Mouse (Mus musculus) megakaryocyte, embryonic 14.5 days (primary cell): ENCODE results near the gene Sowahd.

Experiments
- FLI1 ChIP-seq: IDR thresholded peaks from 2 replicates; pipeline ENCODE4 v1.6.1; 2012; ENCODE audit warnings: low read length, inconsistent platforms, mixed read lengths
- GATA1 ChIP-seq: IDR thresholded peaks from 3 replicates; pipeline ENCODE4 v1.6.1; 2012; ENCODE audit warnings: mixed read lengths, low read length, inconsistent platforms, borderline replicate concordance

DNA sequence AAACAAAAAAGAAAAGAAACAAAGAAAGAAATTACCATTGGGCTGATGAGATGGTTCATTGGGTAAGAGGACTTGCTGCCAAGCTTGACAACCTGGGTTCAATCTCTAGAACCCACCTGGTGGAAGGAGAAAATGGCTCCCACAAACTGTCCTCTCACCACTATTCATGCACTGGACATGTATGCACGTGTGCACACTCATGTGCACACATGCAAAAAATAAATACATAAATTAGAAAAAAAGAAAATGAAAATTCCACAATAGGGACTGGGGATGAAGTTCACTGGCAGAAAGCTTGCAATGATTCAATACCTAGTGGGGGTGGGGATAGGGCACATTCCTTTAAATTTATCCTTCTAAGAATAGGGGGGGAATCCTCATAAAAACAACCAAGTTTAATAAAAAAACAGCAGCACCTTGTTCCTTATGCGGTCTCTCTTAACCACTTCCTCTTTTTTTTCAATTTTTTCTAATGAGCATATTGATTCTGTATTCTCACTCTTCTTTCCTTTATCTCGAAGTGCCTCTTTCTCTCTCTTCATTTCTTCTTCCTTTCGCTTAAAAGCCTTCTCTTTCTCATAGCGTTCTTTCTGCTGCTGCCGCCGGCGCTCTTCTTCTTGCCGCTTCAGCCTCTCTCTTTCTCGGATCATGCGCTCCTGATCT is 46.6 kb downstream of the Sowahd start:
- TF ChIP-seq GATA1 = no peak
- no peak for TF ChIP-seq FLI1
